Mouse (Mus musculus): Measurements from ENCODE around the gene Sh3gl3.
"Not testable (repeated sequence)": the region's sequence is repeated elsewhere in the genome, so short reads cannot be mapped to it uniquely, and the experiment has no call there.

Gene Sh3gl3

GRCm38 (mm10) chr7:82235486-82235885 is 61.8 kb downstream of the Sh3gl3 start:
- no peak for DNase-seq (ENCODE audit: low spot score in 2 of 2)

GRCm38 (mm10) chr7:82236152-82236898 is 62.7 kb downstream of the Sh3gl3 start:
- no peak for DNase-seq (ENCODE audit: low spot score in 2 of 2)

GRCm38 (mm10) chr7:82236899-82237162 is 63.2 kb downstream of the Sh3gl3 start:
- DNase-seq (ENCODE audit: low spot score in 2 of 2): no peak

GRCm38 (mm10) chr7:82240424-82241240 is 67.0 kb downstream of the Sh3gl3 start:
- no peak for DNase-seq (ENCODE audit: low spot score in 2 of 2)

GRCm38 (mm10) chr7:82244701-82245100 is 71.1 kb downstream of the Sh3gl3 start:
- no peak for DNase-seq (ENCODE audit: low spot score in 2 of 2)

GRCm38 (mm10) chr7:82248953-82249695 is 75.5 kb downstream of the Sh3gl3 start:
- no peak for DNase-seq (ENCODE audit: low spot score in 2 of 2)

- DNase-seq (ENCODE audit: low spot score in 2 of 2): no peak
Observed at GRCm38 (mm10) chr7:82253309-82253708, 79.7 kb downstream of the Sh3gl3 start.

- no peak for DNase-seq (ENCODE audit: low spot score in 2 of 2)
Observed at GRCm38 (mm10) chr7:82256936-82257335, 83.3 kb downstream of the Sh3gl3 start.

GRCm38 (mm10) chr7:82257530-82257929 is 83.9 kb downstream of the Sh3gl3 start:
- DNase-seq (ENCODE audit: low spot score in 2 of 2): no peak

GRCm38 (mm10) chr7:82260210-82260609 is 86.6 kb downstream of the Sh3gl3 start:
- DNase-seq (ENCODE audit: low spot score in 2 of 2): no peak

- peak; percentile 47 to 56 for DNase-seq (ENCODE audit: low spot score in 2 of 2)
Observed at GRCm38 (mm10) chr7:82263141-82263540, 89.5 kb downstream of the Sh3gl3 start.

GRCm38 (mm10) chr7:82264119-82264518 is 90.5 kb downstream of the Sh3gl3 start:
- no peak for DNase-seq (ENCODE audit: low spot score in 2 of 2)

GRCm38 (mm10) chr7:82265365-82265764 is 91.7 kb downstream of the Sh3gl3 start:
- DNase-seq (ENCODE audit: low spot score in 2 of 2): no peak

GRCm38 (mm10) chr7:82269948-82270347 is 96.3 kb downstream of the Sh3gl3 start:
- no peak for DNase-seq (ENCODE audit: low spot score in 2 of 2)

- DNase-seq (ENCODE audit: low spot score in 2 of 2): no peak
Observed at GRCm38 (mm10) chr7:82271742-82272141, 98.1 kb downstream of the Sh3gl3 start.

GRCm38 (mm10) chr7:82272875-82273274 is 99.2 kb downstream of the Sh3gl3 start:
- not testable (repeated sequence) for DNase-seq (ENCODE audit: low spot score in 2 of 2)

- peak in 1 of 2 experiments; percentile 48 for DNase-seq (ENCODE audit: low spot score in 2 of 2)
Observed at GRCm38 (mm10) chr7:82274011-82274709, 100.5 kb downstream of the Sh3gl3 start.

- no peak for DNase-seq (ENCODE audit: low spot score in 2 of 2)
Observed at GRCm38 (mm10) chr7:82274975-82275374, 101.3 kb downstream of the Sh3gl3 start.

- DNase-seq (ENCODE audit: low spot score in 2 of 2): no peak
Observed at GRCm38 (mm10) chr7:82275529-82276204, 102.0 kb downstream of the Sh3gl3 start.

GRCm38 (mm10) chr7:82282011-82282410 is 108.4 kb downstream of the Sh3gl3 start:
- no peak for DNase-seq (ENCODE audit: low spot score in 2 of 2)

GRCm38 (mm10) chr7:82282464-82282863 is 108.8 kb downstream of the Sh3gl3 start:
- no peak for DNase-seq (ENCODE audit: low spot score in 2 of 2)

All from frontal cortex, postnatal 25 days (tissue).